Mouse (Mus musculus) erythroblast, embryonic 14.5 days (primary cell): Measurements from ENCODE around the gene Cyp2j12. TPM values are rescaled to one million over a fixed set of nuclear protein-coding genes. Genes with fewer than 3 reads are reported as not detected.
"Not testable (repeated sequence)": the region's sequence is repeated elsewhere in the genome, so short reads cannot be mapped to it uniquely, and the experiment has no call there.

Experiments used
- H3K27me3 ChIP-seq: 2 replicates; pipeline ENCODE4 v1.6.1; 2012; ENCODE audit warnings: inconsistent platforms; ENCODE audit not compliant: control insufficient read depth
- H3K36me3 ChIP-seq: 2 replicates; pipeline ENCODE4 v1.6.1; 2012; ENCODE audit warnings: mild to moderate bottlenecking, inconsistent platforms; ENCODE audit not compliant: control insufficient read depth
- H3K4me1 ChIP-seq: 2 replicates; pipeline ENCODE4 v1.6.1; 2012; ENCODE audit warnings: inconsistent platforms; ENCODE audit not compliant: control insufficient read depth
- H3K4me3 ChIP-seq: replicated peaks from 2 replicates; pipeline ENCODE3; 2012; ENCODE audit warnings: moderate library complexity, mild to moderate bottlenecking, inconsistent platforms
- H3K9me3 ChIP-seq: 2 replicates; pipeline ENCODE4 v1.6.1; 2012; ENCODE audit warnings: low read length, inconsistent platforms, mixed read lengths; ENCODE audit not compliant: control insufficient read depth
- GATA1 ChIP-seq: IDR thresholded peaks from 2 replicates; pipeline ENCODE4 v1.6.1; 2012; ENCODE audit warnings: low read length, inconsistent platforms, mixed read lengths
- TAL1 ChIP-seq: IDR thresholded peaks from 3 replicates; pipeline ENCODE4 v1.6.1; 2012; ENCODE audit warnings: low read length, inconsistent platforms, mixed read lengths
- polyA plus RNA-seq: library from polyadenylated mRNA; stranded (reverse); fragments of >175 nt; gene quantifications from 2 replicates; pipeline ENCODE4 v1.2.3, GENCODE M21; 2012

Gene Cyp2j12
- polyA plus RNA-seq = not detected in 2 replicates

DNA sequence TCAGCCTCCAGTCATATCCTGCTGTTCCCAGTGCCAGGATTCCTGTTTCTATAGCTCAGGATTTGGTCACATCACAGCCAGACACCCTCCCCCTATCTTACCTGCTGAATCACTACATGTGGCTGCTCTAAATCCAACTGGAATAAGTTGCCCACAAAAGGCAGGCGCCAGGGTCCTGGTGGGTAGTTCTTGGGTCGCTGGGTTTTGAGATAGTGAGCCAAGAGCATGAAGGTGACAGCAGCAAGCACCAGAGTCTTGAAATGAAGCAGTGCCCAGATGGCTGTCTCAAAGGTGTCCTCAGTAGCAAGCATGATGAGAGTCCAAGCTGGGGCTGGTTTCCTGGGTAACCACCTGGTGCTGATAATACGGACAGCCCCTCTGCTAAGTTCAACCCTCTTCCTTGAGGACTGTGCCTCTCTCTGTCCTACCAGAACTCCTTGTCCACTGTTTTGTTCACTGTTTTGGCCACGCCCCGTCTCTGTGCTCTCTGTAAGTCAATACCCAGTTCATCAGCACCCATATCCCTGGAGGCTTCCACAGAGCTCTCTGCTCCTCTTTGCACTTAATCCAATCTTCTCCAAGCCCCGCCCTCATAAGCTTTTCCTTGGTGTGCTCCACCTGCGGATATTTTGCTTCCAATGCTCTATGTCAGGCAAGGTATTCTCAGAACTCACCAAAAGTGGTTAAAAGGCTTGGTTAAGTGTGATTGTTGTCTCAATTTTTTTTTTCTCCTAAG lies at the start of gene Cyp2j12:
TSS of gene Cyp2j12 (minus strand) at position 421 of the 736 bp plus-strand sequence.
- Histone ChIP-seq H3K4me1 (no peaks in the 10 kb centered on the region), H3K27me3 (no peaks in the 10 kb centered on the region), H3K4me3 (no peak within 1 kb of the TSS), H3K36me3 (no peaks in the 10 kb centered on the region), H3K9me3 (no peaks in the 10 kb centered on the region)
- TF ChIP-seq TAL1 = no peak
- TF ChIP-seq GATA1 = no peak

DNA sequence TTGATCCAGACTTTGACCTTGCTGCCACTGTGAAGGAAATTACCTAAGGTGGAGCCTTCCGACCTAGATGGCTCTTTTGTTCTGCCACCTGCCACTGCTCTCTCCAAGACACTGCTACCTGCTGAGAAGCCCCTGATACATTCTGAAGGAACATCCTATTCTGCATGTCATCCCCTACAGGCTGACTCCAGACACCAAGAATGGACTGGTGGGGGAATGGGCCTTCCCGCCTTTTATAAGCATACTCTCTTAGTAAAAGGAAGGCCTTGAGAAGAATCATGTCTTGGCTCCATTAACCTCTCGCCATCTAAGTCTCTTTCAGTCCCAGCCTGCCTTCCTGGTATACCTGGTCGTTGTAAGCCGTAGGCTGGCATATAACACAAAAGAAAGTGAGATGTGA lies 48.4 kb upstream of the Cyp2j12 start:
- H3K36me3 ChIP-seq, H3K27me3 ChIP-seq, H3K4me1 ChIP-seq, H3K4me3 ChIP-seq, H3K9me3 ChIP-seq: not testable (repeated sequence)

GRCm38 (mm10) chr4:96188671-96189070 lies 47.7 kb upstream of the Cyp2j12 start:
- H3K4me1 ChIP-seq, H3K4me3 ChIP-seq, H3K27me3 ChIP-seq, H3K36me3 ChIP-seq, H3K9me3 ChIP-seq: not testable (repeated sequence)

DNA sequence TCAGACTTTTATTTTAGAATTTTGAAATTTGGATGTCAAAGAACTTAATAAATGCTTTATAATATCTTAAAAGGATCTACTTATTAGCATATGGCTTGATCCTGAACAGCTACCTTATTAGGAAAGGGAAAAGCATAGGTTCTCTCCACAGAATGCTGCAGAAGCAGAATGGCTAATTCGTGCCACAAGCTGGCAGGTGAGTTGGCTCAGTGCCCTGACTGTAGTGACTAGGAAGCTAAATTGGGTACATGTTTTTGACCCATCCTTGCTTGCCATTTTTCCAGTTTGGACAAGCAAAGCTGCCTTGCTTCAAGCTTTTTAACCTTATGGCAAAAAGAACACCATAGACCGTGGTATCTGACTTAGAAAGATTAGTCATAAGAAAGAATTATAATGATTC lies 47.2 kb upstream of the Cyp2j12 start:
- H3K4me3 ChIP-seq, H3K4me1 ChIP-seq, H3K36me3 ChIP-seq, H3K9me3 ChIP-seq, H3K27me3 ChIP-seq: not testable (repeated sequence)

GRCm38 (mm10) chr4:96184716-96185115 lies 43.8 kb upstream of the Cyp2j12 start:
- H3K4me3 ChIP-seq, H3K4me1 ChIP-seq, H3K27me3 ChIP-seq, H3K36me3 ChIP-seq, H3K9me3 ChIP-seq: not testable (repeated sequence)

GRCm38 (mm10) chr4:96162839-96163238 lies 21.9 kb upstream of the Cyp2j12 start:
- Histone ChIP-seq H3K4me3 (no peak overlapping the region), H3K4me1 (no peaks in the 10 kb centered on the region), H3K9me3 (0 out of 2 replicates have a peak, but pooled peaks cover 3% of the 10 kb centered on the region), H3K27me3 (no peaks in the 10 kb centered on the region), H3K36me3 (no peaks in the 10 kb centered on the region)
- TF ChIP-seq TAL1 (no peak), GATA1 (no peak)

- Histone ChIP-seq H3K27me3 (no peaks in the 10 kb centered on the region), H3K4me3 (no peak overlapping the region), H3K9me3 (0 out of 2 replicates have a peak, but pooled peaks cover 3% of the 10 kb centered on the region), H3K36me3 (no peaks in the 10 kb centered on the region), H3K4me1 (no peaks in the 10 kb centered on the region)
- no peak for TF ChIP-seq GATA1
- no peak for TF ChIP-seq TAL1
Measured at GRCm38 (mm10) chr4:96161575-96161974, 20.6 kb upstream of the Cyp2j12 start.

GRCm38 (mm10) chr4:96139226-96139625 lies 1.7 kb downstream of the Cyp2j12 start:
- Histone ChIP-seq H3K9me3 (no peaks in the 10 kb centered on the region), H3K27me3 (no peaks in the 10 kb centered on the region), H3K4me1 (no peaks in the 10 kb centered on the region), H3K4me3 (no peak overlapping the region), H3K36me3 (no peaks in the 10 kb centered on the region)
- TF ChIP-seq TAL1 (no peak), GATA1 (no peak)

DNA sequence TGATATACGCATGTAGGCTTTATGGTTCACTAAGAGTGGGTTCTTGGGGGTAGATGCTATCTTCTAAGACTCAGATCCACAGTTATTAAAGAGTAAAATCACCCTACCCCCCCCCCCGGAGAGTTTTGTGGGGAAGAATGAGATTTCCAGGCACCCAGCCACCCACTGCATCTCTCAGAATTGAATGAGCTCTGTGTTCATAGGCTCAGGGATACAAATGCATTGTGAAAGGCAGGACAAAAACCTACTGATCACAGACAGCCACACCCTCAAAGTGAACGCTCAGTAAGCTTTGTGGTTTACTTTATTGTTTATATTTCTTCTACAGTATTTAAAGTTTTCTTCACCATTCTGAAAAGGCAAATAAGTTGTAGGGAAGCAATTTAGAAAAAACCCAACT lies 6.7 kb downstream of the Cyp2j12 start:
- no peaks in the 10 kb centered on the region for H3K4me1 ChIP-seq
- H3K27me3 ChIP-seq = no peaks in the 10 kb centered on the region
- H3K4me3 ChIP-seq = no peak overlapping the region
- no peaks in the 10 kb centered on the region for H3K36me3 ChIP-seq
- no peaks in the 10 kb centered on the region for H3K9me3 ChIP-seq
- TF ChIP-seq TAL1 (no peak), GATA1 (no peak)

DNA sequence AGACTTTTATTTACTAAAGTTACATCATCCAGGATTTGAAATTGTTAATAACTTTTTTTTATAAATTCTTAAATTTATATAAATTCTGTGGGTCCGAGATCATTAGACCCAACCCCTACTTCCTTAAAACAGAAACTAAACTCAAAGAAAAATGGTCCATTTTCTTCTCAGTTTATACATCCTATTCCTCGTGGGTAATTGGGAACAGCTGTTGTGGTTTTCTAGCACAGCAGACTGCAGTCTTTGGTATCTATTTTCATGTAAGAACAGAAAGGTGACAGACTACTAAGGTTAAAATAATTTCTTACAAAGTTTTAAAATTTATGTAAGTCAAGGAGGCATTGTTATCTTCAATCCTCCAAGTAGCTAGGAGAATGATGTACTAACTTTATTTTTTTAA lies 44.1 kb downstream of the Cyp2j12 start:
- no peaks in the 10 kb centered on the region for H3K36me3 ChIP-seq
- H3K27me3 ChIP-seq = no peaks in the 10 kb centered on the region
- H3K4me3 ChIP-seq = no peak overlapping the region
- peaks cover 2% of the 10 kb centered on the region; the same call in 1 of the 2 replicates for H3K9me3 ChIP-seq
- no peaks in the 10 kb centered on the region for H3K4me1 ChIP-seq
- TF ChIP-seq GATA1 (no peak), TAL1 (no peak)
